Mouse (Mus musculus): ENCODE results near the gene Mcrs1.

Gene Mcrs1

GRCm38 (mm10) chr15:99213183-99213582 lies 38.6 kb downstream of the Mcrs1 start:
- no peak for DNase-seq (ENCODE audit: low read depth, low spot score)

GRCm38 (mm10) chr15:99205959-99206358 lies 45.8 kb downstream of the Mcrs1 start:
- DNase-seq (ENCODE audit: low read depth, low spot score), result no peak

- no peak for DNase-seq (ENCODE audit: low read depth, low spot score)
Observed at GRCm38 (mm10) chr15:99198761-99199160, 53.0 kb downstream of the Mcrs1 start.

GRCm38 (mm10) chr15:99195043-99195442 lies 56.7 kb downstream of the Mcrs1 start:
- no peak for DNase-seq (ENCODE audit: low read depth, low spot score)

GRCm38 (mm10) chr15:99194358-99194757 lies 57.4 kb downstream of the Mcrs1 start:
- DNase-seq (ENCODE audit: low read depth, low spot score), result no peak

Measured in retina, adult 2 months (tissue).